Mouse (Mus musculus): Measurements from ENCODE around the gene Mdm4.

GRCm38 (mm10) chr1:133074541-133074940 is 44.2 kb upstream of the Mdm4 start:
- no peak for TF ChIP-seq CTCF (IDR thresholded peaks at IDR 0.05; ENCODE audit: borderline replicate concordance, insufficient read depth, low read length)
- TF ChIP-seq POLR2A (IDR thresholded peaks at IDR 0.05; ENCODE audit: low read depth, low read length), result no peak

Measured in embryonic fibroblast, embryonic 13.5 days (primary cell).